Mouse (Mus musculus): ENCODE results near the gene Epha8.
A peak's percentile ranks its signal among the peaks of the same experiment; 100 is the strongest.

Epha8 gene

DNA sequence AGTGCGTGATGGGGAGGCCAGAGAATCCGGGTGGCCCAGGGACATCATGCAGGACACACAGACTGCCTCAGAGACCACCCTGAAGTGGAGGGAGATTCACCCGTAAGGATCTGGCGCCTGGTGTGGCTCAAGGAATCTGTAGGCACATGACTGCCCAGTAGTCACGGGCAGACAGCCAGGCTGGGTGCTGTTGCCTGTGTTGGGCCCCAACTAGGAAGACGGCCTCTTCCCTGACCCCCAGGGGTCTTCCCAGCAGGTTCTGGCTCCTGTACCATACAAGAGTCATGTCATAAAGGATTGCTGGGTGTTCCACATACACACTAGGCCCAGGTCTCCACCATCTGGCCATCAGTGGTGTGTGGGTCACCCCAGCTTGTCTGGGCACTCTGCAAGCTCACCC lies 2.1 kb downstream of the Epha8 start:
- no peak for ATAC-seq (ENCODE audit: low TSS enrichment)

DNA sequence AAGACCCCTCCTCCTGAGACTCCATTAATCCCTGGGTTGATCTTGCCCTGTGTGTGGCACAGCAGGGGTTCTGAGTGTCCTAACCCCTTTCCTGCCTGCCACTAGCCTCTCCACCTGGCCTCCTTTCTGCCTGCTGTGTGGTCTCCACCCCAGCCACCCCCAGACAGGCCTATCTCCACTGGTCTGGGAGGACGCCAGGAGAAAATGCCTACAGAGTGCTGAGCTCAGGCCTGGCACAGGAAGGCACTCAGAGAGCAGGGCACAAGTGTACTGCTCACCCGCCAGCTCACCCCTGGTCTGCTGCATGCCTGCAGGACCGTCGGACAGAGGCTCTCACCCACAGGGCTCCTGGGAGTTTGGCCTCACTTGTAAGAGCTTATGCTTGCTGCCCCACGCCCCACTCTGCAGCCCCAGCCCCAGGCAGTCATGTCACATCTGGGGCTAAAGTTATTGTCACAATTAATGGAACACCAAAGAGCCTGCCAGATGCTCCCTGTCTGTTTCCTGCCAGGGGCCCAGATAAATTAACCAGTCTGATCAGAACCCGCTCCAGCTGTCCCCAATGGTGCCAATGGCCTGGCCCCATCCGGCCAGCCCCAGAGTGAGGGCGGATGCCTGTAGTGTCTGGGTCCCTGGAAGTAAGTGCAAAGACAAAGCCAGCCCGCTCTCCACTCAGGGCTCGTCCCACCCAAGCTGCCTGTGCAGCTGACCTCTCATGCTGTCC lies 7.2 kb downstream of the Epha8 start:
- ATAC-seq (ENCODE audit: low TSS enrichment) = peak; percentile 52; the same call in 1 of the 2 replicates

DNA sequence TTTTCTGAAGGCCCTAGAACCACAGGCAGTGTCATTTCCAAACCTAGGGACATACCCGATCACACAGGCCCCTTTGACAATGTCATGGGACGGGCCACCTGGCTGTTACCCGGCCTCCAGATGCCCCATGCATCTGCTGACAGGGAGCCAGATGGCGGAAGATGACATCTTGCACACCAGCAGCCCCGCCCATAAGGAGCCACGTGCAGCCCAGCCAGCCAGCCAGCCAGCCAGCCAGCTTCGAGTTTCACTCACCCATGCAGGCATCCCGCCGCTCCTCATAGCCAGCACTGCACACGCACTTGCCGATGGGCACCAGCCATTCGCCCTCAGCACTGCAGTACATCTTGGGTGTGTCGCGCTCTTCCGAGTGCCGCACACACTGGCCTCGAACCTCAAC lies 11.2 kb downstream of the Epha8 start:
- ATAC-seq (ENCODE audit: low TSS enrichment) = no peak

DNA sequence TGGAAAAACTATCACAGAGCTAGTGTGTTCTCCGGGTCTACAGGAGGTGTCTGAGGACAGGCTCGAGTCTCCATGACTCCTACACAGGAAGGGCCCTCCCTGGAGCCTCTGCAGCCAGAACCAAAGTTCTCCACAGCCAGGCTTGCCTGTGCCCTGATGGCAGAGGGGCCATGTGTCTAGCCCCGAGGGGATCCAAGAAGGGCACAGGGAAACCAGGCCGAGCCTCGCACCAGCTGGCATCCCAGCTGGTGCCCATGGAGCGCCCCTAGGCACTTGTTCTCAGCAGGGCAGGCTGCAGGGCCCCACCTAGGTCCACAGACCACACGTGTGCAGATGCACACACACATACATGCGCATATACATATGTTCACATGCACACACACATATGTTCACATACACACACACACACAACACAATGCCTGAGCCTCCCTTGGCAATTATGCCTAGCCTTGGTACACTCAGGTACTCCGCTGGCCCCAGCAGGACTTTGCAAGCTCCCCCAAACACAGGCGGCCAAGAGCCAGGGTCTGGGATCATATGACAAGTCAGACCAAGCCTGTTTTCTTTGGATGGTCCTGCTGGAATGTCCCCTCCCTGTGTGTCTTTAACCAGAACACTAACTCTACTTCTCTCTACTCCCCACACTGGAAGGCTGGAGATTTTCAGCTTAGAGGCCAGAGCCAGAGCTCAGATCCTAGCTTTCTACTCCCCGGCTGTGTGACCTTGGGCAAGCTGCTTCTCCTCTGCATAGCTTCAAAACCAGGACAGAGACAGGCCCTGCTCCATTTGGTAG lies 11.9 kb downstream of the Epha8 start:
- ATAC-seq (ENCODE audit: low TSS enrichment) = no peak

DNA sequence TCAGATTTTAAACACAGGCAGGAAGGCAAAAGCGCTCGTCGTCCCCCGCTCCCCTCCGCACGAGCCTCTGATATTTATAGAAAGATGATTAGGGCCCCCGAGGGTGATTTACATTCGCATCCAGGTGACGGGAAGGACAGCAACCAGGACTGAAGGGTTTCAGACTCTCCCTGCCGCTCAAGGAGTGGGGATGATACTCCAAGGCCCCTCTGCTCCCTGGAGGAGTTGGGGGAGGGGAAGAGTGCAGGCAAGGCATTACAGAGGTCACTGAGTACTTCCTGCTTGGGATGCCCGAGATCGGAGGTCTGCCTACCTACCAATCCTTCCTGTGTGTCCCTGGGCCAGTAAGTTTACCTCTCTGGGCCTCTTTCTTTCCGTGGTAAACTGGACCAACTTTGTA lies 13.4 kb downstream of the Epha8 start:
- no peak for ATAC-seq (ENCODE audit: low TSS enrichment)

DNA sequence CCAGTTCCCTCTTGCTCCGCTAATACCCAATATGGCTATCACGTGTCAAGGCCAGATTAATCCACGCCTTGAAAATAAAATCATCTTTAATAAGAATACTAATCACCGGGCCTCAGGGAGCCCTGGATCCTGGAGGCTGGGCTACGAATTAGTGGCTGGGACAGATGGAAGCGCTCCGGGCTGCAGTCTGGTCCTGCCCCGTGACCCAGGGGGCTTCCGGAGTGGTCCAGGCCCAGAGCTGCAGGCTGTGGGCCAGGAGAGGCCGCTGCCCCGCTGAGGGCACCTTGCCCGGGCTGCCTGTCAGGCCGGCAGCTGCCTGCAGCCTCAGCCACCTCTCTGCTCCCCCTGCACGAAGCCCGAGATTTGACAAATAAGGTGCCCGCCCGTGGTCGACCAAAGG lies 13.9 kb downstream of the Epha8 start:
- ATAC-seq (ENCODE audit: low TSS enrichment) = no peak

DNA sequence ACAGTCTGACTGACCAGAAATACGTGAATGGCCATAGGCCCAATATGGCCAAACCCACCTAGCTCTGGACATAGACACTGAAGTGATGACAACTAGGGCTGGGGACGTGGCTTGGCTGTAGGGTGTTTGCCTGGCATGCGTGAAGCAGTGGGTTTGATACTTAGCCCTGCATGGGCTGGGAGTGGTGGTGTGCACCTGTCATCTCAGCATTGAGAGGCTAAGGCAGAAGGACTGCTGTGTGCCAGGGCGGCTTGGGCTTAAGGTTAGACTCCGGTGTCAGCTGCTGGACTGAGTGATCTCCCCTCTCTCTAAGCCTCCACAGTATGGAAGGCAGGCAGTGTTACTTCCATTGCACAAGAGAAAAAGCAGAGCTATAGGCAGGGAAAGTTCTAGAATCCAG lies 18.7 kb downstream of the Epha8 start:
- ATAC-seq (ENCODE audit: low TSS enrichment) = no peak

DNA sequence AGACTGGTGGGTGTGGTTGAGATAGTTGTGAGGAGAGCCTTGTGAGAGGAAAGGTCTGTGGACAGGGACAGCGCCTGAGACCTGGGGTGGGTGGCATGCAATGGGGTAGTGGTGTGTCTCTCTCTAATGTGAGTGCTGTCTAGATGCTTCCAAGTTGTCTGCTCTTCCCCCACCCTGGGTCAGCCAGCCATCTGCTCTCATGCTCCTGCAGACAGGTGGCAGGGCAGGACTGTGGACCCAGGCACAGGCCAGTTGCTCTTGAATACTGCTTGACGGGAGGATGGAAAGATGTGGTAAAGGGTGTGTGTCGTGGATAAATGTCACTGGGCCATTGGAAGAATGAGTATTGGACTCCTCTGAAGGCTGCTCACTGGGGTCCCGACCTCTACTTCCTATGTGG lies 19.3 kb downstream of the Epha8 start:
- no peak for ATAC-seq (ENCODE audit: low TSS enrichment)

DNA sequence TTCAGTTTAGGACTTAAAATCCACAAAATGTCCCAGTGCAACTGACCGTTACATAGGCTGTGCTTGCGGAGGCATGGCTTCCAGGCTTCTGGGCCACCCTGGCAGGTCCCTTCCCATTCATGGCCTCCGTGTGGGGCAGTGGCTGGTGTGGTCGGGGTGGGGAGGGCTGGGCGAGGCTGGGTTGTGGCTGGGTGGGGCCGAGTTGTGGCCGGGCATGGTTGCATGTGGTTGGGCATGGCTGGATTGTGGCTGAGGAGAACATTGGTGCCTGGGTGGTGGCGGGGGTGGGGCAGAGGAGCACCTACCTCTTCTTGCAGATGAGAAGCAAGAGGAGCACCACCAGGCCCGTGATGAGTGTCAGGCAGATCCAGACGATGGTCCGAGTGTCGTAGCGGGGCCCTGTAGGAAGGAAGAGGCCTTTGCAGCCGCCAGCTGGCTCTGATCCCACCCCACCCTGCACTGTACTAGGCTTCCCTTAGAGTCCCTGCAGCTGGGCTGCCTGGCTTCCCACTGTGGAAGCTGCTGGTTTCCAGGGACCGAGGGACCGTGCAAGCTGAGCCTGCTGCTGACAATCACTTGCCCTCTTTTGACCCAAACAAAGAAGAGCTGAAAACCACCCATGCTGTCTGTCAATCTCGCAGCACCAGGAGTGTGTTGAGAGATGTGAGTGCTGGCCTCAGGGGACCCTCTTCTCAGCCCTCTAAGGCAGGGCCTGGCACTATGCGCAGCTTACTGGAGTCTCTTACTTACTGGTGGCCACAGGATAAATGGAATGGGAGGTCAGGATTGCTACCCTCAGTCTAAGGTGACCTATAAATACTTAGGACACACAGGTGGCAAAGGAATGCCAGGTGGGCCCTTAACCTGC lies 21.6 kb downstream of the Epha8 start:
- ATAC-seq (ENCODE audit: low TSS enrichment) = no peak

DNA sequence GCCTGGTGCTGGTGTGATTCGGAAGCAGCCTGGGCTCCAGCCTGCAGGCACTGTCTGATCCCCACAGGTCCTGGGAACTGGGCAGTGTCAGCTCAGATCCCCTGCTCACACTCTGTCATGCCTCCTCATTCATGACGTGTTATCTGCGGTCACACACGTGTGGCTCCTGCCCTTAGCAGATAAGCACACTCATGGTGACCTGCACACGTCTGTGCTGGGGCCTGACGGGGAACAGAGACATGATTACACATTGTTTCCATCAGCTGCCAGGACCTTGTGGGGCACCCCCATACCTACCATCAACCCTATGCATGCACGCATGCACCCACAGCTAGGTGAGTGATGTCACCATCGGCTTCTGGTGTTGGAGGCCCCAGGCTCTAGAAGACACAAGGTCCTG lies 26.1 kb downstream of the Epha8 start:
- no peak for ATAC-seq (ENCODE audit: low TSS enrichment)

DNA sequence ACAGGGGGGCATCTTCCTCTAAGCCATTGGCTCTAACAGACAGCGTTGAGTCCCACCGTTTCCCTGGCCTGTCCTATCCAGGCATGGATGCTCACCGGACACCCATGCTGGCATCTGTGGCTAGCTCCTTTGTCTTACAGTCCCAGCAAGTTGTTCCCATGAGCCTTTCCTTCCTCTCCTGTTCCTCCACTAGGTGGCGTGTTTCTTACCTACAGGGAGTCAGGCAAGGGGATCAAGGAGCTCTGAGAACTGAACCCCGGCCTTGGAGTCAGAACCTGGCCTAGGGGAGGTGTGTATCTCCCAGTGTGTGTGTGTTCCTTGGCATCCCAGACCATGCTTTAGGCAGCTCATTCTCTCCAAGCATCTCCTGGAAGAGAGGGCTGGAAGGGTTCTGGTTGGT lies 27.7 kb downstream of the Epha8 start:
- ATAC-seq (ENCODE audit: low TSS enrichment) = 0 out of 2 replicates have a peak, but pooled peaks have one; percentile 52

DNA sequence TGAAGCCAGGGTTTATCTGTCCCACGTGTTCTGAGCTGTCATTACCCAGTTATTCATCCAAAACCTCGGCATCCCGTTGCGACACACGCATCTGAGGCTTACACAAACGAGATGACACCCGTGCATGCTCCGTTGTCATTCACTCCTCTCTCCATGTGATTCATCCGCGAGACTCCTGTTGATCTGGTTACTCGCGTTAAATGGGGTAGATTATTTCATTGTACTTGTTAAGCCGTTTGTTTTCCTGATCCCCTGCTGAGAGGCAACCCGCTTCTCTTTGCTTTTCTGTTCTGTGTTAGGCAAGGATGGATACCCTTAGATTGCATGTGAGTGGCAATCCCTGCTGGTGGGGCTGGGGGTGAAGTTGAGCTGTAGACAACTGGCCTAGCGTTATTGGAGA lies 30.8 kb downstream of the Epha8 start:
- ATAC-seq (ENCODE audit: low TSS enrichment) = no peak

DNA sequence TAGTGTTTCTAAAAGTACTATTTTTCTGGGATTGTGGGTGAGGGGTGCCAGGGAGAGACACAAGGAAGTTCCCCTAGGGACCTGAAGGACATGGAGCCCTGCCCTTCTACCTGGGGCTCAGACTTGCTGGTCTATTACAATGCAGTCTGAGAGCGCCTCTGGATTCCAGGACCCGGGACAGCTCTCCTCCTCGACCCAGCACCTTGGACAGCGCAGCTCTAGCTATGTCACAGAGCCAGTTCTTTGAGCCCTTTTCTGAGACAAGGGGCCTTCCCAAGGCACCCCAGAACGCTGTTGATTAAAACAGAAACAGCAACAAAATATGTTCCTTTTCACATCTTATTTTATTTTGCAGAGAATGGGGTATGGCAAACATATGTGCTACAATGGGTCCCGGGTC lies 32.1 kb downstream of the Epha8 start:
- no peak for ATAC-seq (ENCODE audit: low TSS enrichment)

DNA sequence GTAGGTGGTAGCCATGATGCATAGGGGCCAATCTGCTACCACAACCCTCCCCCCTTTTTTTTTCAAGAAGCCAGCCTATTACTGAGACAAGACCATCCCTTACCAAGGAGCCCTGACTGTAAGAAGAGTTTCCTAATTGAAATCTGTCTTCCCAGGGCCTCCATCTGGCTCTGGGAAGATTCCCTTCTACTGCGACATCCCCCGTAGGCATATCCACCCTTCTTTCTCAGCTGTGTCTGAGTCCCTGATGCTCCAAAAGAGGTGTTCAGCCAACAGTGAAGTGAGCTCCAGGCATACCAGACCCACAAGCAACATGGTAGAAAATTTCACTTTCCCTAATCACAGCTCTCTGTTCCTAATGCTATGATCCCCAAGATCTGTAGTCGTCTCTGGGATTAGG lies 37.1 kb downstream of the Epha8 start:
- peak; percentile 80 for ATAC-seq (ENCODE audit: low TSS enrichment)

DNA sequence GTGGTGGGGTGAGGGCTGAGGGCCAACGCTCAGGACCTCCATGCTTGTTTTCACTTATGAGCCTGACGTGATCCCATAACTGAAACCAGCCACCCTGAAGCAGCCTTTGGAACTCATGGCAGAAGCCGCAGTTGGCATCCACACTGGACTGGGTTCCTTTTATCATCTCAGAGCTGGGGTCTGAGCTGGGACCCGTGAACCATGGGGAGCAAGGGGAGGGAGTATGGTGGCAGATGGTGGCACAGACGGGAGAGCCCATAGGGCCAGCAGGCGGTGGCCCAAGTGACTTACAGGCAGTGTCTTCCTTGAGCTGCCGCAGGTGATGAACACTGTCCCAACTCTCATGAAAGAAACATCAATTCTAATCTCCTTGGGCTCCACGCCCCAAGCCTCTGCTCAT lies 37.8 kb downstream of the Epha8 start:
- ATAC-seq (ENCODE audit: low TSS enrichment) = no peak

DNA sequence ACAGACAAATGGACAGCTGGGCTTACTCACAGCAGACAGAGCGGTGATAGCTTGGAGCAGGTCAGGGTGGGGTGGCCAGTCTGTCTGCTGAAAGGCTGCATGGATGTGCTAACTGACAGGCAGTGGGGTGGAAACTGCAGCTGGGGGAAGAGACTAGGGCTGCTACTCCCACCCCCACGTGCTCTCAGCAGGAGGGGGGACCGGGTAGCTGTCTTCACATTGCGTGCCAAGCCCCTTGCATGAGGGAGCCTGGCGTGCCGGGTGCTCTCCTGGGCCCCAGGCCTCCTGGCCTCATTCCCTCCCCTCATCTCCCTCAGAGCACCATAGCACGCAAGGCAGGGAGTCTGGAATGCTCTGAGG lies 39.5 kb downstream of the Epha8 start:
- ATAC-seq (ENCODE audit: low TSS enrichment) = no peak

DNA sequence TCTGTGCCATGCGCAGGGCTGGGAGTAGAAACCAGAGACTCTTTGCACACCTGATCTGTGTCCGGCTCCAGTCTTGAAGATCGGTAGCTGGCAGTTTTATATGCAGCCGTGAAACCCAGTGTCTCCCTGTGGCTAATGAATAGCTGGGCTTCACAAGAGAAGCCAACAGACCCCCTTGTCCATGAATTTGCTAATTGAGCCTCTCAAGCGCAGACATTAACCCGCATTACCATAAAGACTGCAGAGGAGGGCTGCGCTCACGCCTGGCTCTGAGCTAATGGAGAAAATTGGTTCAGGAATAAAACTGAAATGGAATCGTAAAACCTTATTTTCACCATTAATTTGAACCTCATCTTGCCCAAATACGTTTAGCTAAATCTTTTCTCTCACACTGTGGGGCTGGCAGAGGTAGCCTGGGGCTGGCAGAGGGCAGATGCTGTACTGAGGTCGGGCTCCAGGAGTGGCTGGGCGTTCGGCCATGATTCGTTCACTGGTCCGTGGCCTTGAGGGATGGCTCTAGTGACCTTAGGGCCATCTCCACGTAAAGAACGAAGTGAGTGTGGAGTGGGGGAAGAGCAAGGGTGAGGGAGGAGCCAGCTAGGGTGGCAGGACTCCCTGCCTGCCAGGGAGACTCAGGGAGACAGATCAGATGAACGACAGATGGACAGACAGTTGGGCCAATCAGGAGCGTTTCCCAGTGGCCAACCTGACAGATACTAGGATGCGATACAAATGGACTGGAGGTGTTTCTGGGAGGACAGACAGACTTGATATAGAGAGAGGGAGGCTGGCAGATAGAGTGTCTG lies 40.1 kb downstream of the Epha8 start:
- no peak for ATAC-seq (ENCODE audit: low TSS enrichment)

DNA sequence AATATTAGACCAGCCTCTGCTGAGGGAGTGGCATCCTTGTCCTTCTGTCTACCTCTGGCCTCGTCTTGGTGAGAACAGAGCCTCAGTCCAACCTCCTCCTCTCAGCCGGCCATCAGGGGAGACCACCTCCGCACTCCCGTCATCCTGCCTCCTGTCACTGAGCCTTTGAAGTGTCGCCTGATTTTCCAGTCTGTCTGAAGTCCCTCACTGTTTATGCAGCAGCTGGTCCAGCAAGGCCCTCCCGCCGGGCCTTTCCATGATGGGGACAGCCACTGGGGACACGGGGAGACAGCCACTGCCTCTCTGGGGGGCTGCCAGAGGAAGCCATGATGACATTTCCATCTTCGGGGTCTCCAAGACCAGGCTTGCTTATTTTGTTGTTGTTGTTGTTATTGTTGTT lies 43.8 kb downstream of the Epha8 start:
- ATAC-seq (ENCODE audit: low TSS enrichment) = no peak

DNA sequence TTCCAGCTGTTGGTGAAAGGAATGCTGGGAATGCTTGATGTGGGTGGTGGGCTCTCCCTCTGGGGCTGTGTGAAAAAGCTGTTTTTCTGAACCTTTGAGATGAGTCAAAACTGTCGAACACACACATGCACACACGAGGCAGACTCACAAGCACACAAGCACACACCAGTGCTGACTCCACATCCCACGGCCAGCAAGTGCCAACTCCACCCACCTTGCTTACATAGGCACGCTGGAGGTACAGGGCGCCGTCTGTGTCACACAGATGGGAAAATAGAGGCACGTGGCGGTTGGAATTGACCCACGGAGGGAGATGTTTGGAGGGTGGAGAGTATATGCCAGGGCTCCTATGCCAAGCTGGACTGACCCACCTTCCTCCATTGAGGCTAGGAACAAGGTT lies 44.8 kb downstream of the Epha8 start:
- ATAC-seq (ENCODE audit: low TSS enrichment) = peak; percentile 55

DNA sequence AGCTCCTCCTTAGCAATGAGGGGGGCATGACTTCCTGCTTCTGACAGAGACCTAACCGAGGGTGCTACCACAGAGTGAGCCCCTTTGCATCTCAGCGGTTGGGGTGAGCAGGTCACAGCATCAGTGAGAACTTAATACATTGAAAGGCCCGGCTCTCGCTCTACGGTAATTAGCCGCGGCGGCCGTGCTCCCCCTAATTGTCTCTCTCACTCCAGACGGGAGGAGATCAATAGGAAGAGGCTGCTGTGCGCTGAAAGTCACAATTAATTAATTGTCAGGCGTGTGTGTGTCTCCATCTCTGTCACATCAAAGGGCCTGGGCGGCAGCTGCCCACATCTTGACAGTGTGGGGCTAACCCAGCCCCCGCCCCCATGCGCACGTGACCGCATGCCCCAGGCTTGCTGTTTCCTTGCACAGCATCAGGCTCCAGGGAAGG lies 45.4 kb downstream of the Epha8 start:
- no peak for ATAC-seq (ENCODE audit: low TSS enrichment)

DNA sequence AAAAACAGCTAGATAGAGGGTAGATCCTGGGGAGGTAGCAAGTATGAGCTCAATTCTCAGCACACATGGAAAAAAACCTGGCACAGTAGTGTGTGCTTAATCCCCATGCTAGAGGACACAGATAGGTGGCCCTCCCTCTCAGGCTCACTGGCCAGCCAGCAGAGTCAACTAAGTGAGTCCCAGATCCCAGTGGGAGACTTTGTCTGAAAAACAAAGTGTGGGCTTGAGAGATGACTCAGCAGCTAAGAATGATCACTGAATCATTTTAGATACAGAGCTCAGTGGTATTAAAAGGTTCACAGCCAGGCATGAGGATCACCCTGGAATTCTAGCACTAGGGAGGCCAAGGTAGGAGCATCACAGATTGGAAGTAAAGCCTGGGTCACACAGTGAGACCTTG lies 48.8 kb downstream of the Epha8 start:
- ATAC-seq (ENCODE audit: low TSS enrichment) = peak; percentile 66; the same call in 1 of the 2 replicates

DNA sequence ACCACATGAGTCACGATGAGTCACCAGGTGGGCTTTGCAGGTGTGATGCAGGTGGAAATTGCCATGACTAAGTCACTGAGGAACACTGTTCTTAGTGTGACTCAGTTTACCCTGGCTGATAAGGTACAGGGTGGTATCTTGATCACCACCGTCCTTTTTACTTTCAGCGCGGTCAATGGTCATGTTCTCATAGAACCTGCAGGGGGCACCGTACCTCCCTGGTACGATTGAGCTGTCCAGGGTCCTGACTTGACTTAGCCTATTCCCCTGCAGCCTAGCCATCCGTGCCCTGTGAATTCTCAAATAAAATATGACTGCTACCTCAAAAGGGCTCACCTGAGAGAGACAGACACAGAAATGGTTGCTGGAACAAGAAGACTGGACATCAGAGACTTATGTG lies 49.6 kb downstream of the Epha8 start:
- no peak for ATAC-seq (ENCODE audit: low TSS enrichment)

Data from frontal cortex, adult (tissue).